Mouse (Mus musculus): Measurements from ENCODE around the gene Pimreg.
A peak's percentile ranks its signal among the peaks of the same experiment; 100 is the strongest.

The Pimreg gene

DNA sequence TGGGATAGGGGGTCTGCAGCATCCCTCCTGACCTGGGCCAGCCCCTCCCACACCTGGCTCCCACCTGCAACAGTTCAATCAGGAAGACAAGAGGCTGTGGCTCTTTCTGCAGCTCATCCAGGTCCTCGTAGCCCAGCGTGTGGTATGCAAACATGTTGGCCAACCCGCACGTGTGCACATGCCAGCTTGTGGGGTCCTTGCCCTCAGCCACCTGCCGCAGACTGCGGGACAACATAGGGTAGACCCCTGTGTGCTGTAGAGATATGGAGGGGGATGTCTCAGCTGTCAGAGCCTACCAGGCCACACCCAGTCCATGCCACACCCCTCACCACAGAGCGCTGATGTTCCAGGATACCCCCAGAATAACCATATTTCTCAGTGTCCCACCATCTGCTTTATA is 10.5 kb upstream of the Pimreg start:
- DNase-seq: no peak

DNA sequence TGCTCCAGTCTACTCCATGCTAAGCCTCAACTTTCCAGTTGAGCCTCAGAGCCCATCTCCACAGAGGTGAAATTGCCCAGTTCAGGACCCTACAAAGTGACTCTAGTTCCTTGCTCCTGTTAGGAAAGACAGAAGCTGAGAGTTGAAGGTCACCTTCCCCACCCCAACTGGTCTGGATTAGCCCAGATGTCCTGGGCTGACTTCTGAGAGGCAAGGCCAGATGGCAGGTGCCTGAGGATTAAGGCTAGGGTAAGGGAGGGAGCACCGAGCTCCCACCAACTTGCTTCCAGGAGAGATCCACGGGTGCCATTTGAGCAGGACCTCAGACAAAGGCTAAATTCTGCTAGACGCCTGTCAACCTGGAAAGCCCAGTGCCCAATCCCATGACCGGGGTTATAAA is 9.7 kb upstream of the Pimreg start:
- DNase-seq: no peak

DNA sequence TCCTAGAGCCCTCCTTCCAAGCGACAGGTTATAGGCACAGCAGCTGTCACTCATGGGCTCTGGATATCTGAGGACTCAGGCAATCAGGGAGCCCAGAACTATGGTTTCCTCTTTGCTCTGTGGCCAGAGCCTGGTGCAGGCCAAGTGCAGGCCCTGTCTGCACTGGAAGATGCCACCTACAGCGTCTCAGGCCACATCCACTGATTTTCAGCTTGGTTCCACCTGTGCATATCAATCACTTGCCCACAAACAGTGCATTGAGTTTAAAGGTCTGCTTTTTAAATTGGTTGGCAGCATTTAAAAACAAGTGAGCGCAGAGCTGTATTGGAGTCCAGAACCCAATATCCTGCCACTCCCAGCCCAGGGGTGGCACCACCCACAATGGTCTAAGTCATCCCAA is 9.2 kb upstream of the Pimreg start:
- no peak for DNase-seq

DNA sequence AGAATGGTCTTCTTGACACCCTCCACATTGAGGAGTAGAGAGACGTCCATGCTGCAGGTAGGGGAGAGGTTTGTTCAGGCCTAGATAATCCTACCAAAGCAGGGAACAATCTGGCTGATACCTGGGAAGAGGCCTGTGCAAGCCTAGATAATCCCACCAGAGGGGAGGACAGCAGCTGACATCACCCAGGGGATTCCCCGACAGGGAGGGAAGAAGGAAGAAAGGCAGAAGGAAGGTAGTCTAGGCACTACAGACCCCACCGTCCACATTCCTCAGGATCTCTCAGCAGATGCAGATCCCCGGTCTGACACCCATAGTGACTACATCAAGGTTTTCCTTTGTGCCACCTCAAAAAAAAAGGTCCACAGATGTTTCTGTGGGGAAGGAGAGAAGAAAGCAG is 4.4 kb upstream of the Pimreg start, which contains the start of gene Aipl1:
Gene Aipl1 (minus strand): TSS at position 101 of the 400 bp plus-strand sequence.
- no peak for DNase-seq

DNA sequence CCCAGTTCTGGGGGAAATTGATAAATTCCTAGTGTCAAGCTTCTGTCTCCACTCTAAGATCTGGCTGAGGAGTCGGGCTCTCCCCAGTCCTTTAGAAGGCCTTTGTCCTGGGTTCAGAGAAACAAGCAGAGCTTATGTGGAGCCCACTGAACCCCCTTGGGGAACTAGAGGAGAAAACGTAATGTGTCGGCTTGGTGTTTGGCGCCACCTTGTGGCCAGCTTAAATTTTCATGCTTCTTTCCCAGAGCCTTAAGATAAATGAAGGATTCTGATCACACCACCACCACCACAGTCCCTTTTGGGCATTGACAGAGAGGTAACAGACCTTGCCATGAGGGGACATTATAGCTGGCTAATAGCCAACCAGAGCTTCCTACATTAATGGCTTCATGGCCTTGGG is 3.8 kb upstream of the Pimreg start:
- DNase-seq: peak; percentile 47 to 85

DNA sequence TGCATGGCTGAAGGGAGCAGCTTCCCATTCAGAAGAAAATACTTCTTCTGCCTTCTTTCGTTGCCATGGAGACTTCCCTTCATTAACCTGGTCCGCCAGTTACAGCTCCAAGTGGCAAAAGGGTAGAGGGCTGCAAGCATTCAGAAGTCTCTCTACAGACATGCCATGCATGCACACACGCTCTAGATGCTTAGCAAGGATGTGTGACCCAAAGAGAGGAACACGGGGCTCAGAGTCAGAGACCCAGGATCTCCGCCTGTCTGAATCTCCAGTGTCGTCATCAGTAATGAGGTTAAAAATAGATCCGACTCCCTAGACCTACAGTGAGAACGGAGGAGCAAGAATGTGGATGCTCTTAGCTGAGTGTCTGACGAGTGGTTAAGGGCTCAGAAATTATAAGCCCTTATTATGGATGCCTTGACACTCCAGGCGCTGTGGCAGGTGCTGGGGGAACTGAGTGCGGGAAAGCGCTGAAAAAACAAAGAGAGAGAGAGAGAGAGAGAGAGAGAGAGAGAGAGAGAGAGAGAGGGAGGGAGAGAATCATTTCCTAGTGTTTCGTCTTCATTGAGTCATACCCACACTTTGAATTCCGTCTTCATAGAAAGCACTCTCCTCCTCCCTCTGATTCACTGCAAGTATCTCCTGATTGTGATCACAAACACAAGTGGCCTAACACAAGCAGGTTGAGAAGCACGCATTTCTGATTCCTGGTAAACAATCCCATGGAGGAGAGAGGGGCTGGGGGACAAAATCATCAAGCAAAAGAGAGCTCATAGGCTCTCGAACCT is 2.0 kb upstream of the Pimreg start:
- DNase-seq: no peak

DNA sequence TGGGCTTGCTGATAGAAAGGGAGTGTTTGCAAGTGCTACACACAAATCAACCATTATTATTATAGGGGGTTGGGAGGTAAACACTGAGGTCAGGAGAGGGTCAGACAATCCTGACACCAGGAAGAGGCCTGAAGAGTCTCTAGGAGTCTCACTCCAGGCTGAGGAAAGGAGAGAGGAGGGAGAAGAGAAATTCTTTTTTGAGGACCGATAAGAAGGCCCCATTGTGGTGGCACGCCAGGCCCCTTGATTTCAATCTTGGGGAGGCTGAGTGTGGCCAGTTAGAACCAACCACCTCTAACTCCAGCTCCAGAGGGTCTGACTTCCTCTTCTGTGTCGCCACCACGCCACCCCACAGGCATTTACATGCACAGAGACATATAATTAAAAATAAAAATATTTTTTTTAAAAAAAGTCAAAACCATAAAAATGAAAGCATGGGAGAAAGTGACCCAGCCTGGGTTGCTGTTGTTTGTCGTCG is 503 bp upstream of the Pimreg start:
- no peak for DNase-seq

DNA sequence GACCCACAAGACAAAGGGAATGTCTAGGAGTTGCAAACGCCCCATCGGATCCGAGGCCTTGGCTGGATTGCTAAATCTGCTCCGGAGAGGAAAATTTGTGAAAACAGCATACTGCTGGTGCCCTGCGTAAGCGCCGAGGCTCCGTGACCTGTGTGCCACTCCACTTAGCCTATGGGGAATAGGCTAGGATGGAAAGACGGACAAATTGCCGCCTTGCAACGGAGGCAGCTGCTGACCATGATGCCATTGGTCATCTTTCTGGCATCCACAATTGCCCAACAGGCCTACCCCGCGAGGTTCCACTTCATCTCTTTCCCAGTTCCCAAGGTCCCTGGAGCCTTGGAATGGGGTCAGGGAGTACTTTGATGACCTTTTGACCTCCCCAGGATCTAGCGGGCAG is 799 bp downstream of the Pimreg start:
- no peak for DNase-seq

DNA sequence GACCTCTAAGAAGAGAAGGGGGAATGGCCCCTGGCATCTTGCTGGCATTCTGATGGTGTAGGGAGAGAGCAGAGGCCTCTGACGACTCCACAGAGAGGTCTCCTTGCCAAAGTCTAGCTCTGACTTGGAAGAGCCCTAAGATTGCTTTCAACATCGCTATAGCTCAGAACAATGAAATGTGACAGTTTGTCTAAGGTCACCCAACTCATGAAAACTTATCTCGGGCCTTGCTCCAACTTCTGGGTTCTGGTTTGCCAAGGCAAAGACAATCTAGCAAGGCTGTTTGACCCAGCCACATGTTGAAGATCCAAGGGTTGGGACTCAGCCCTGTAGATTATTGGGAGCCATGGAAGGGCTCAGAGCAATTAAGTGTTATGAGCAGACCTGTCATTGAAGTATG is 2.4 kb downstream of the Pimreg start:
- no peak for DNase-seq

DNA sequence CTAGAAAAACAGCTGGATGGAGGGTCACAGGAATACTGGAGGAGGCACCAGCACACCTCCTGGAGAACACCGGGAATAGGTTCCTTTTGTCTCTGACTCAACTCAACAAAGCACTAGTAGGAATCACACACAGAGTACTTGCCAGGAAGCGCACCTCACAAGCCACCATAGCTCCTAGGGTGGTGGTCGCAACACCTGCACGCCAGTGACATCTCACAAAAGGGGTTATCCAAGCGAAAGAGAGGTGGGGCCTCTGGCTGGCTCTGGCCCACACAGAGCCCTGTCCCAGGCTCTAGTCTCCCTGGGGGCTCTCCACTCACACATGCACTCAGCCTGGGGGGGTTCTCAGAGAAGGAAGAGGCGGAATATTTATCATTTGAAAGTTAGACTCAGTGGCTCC is 6.9 kb downstream of the Pimreg start:
- no peak for DNase-seq

DNA sequence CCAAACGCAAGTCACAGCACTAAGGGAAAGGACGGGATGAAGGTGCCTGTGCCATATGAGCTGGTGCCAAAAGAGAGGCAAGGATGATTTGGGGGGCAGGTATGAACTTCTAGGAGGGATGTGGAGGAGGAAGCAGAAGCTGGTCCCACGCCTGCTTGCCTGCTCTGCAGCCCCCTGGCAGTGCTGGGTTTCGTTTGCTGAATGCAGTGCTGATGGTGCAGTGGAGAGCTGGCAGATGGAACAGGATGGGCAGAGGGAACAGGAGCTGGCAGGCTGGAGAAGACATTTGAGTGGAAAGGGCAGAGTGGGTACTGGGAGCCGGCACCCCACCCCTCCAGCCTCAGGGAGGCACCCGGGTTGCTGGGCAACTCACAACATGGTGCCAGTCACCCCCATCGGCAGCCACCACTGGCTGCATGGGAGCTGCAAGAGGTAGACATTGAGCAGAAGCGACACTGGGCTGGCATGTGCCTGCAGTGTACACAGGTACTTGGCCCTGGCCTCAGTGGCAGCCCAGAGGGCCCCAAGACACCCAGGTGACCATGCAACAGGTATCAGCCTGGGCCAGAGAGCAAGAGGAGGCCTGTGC is 7.4 kb downstream of the Pimreg start:
- DNase-seq: no peak

DNA sequence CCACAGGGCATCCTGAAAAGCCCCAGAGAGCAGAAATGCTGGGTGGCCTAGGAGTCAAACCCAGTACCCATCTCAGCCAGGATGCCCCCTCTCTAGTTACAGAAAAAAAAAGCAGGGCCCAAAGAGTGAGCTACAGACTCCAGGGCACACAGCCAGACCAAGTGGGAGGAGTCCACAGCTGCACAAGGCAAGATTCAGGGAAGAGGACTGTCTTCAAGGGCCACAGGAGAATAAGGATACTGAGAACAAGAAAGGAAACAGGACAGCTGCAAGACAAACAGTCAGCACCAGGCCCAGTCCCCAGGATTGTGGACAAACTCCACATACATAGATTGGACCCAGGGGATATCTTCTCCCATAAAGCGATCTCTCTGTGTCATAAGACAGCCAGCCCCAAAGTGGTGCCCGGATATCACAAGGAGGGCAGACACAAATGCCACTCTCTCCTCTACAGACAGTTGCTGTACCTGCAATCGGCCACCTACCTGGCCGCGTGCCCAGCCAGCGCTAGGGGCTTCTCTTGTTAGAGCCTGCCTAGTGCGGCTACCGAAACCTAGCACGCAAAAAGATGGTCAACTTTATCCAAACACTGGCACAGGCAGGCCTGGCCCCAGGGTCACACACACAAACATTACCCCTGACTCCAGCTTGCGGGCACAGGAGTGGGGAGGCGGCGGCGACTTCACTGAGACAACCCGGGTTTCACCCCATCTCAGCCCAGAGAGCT is 8.5 kb downstream of the Pimreg start:
- DNase-seq: no peak

DNA sequence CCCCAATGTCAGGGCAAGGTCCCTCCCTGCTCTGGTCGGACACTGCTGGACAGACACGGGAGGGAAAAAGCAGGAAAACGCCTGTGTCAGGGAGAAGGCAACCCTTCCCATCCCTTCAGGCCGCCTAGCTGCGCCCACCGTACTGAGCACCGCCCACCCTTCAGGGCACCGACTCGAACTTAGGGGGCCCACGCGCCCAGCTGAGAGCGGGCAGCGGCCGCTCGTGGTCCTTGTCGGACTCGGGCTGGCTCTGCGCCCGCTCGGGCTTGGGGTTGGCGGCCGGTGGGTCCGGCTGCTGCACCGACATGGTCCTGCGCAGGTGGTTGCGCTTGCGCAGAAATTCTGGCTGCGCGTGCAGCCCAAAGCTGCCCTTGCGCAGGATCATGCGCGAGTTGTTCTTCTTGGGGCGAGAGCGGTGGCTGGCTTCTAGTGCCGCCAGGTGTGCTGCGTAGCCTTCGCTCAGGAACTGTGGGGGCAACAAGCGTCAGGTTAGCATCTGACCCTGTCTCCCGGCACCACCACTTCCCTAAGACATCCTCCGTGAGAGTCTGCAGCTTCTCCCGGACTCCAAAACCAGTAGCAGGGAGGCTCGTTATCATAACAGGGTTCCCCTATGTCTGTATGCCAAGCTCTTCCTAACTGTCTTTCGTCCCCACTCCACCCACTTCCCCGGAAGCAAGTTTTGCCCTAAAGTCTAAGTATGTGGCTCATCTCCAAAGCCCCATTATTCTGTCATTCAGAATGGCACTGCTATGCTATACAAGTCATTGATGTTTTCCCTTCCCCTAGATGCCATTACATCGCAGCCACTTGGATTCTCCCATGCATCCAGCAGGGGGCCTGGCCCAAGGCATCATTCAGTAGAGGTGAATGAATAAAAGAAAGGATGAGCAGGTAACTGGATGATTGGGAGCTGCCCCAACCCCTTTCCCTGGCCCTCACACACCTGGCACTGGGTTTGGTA is 9.3 kb downstream of the Pimreg start:
- DNase-seq: peak in 1 of 2 experiments; percentile 28

DNA sequence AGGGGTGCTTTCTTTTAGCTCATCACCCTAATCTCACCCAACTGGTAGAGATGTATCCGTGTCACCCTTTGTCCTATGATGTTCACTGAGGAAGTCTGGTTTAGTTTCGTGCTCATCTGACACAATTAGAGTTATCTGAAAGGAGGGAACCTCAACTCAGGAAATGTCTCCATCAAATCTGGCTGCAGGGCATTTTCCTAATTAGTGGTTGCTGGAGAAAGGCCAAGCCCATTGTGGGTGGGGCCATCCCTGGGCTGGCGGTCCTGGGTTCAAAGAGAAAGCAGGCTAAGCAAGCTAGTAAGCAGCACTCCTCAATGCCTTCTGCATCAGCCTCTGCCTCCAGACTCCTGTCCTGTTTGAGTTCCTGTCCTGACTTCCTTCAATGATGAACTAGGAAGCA is 10.4 kb downstream of the Pimreg start:
- DNase-seq: no peak

DNA sequence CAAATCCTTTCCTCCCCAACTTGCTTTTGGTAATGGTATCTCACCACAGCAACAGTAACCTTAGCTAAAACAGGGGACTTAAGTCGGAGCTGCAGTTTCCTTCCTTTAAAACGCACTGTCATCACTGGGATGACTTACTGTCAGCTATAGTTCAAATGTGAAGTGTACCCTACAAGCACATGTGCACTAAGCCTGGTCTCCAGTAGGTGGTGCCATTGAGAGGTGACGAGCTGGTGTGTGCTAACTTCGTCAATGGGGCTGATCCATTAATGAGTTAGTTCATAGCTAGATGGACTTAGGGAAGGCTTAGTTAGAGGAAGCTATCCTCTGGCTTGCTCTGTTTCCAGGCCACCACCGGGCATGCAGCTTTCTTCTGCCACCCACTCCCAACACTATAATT is 10.8 kb downstream of the Pimreg start:
- DNase-seq: peak; percentile 63 to 86

DNA sequence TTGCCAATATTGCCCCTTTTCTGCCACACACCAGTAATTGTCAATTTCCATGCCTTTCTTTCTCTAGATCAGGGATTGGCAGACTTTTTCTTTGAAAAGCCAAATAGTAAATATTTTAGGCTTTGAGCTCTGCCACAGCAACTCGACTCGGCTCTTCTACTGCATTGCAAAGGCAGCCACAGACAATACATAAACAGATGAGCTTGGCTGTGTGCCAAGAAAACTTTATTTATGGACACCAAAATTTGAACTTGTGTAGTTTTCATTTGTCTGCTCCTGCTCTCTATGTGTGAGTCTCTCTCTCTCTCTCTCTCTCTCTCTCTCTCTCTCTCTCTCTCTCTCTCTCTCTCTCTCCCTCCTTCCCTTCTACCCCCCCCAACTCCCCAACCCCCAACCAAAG is 13.3 kb downstream of the Pimreg start:
- DNase-seq: no peak

DNA sequence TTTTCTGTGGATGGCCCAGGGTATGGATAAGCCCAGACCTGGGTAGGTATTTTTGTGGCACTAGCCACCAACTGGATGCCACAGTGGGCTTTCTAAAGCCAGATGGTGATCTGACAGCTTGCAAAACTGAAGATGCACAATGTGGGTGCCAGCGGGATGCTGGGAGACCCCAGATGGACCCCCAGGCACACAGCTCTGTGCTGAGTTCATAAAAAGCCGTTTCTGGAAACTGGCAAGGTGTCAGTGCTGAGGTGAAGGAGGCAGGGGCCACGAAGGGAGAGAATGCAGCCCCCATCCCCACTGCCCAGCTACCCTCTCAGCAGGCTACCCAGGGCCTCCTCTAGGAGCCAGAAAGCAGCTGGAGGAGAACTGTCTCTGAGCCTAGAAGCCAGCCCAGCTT is 15.3 kb downstream of the Pimreg start:
- DNase-seq: no peak

DNA sequence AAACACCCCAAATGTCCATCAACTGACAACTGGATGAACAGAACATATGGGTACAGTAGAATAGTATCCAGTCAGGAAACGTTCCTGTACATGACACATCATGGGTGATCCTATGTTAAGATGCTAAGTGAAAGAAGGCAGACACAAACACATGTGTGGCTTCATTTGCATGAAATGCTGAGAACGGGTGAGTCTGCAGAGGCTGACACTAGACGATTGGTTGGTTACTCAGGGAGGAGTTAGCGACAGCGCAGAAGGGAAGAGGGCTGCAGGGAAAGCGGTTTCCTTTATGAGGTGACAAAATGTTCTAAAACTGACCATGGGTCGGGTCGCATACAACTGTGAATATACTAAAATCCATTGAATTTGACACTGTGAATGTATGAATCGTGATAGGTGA is 18.6 kb downstream of the Pimreg start:
- DNase-seq: no peak

DNA sequence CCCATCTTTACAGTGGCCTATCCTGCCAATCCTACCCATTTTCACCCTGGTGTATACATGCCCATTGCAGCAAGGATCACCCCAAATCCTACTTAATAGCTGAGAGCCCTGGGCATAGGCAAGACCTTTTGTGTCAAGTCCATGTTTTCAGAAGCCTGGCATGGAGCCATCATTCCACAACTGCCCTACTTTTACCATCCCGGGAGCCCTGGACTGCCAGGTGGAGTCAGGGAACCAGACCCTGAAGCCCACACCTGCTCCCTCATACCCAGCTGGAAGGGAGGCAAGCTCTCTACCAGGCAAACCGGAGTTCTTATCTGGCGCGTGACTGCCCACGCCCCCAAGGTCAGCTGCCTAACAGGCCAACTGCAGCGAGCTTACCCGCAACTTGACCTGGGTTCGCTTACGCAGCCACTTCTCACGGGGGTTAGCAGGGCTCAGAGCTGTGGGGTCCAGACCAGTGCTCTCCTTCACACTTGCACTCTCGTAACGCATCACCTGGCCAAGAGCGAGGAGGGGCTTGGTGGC is 19.3 kb downstream of the Pimreg start:
- no peak for DNase-seq

DNA sequence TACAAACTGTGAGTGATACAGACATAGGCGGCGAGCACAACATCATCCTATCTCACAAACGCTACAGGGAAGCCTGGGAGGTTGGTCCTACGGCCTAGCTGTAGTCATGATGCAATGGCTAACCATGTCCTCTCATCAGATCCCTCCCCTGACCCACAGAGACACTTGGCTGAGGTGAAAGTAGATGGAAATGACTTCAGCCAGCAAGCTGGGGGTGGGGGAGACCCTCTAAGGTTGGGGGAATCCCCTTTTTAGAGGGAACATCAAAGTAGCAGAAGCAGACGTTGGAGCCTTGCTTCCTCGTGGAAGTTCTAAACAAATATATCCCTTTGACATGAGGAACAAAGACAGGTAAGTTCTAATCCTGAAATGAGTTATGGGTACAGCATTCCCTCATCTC is 22.6 kb downstream of the Pimreg start:
- no peak for DNase-seq

DNA sequence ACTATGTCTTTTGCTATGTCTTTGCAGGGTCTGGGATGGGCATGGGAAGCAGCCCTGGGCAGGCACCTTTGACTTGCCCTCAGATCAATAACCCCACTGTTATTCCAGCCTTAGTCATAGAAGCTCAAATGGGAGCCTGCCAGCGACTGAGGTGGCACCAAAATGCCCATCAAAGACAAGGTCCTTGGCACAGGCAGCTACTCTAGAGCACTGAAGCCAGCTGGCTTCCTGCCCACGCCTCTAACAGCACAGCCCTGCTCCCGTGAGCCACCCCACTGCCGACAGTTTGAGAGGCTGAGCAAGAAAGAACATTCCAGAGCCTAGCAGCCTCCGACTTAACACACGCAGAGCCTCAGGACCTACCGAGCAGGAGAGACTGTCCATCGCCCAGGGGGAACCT is 23.3 kb downstream of the Pimreg start:
- peak; percentile 41 to 64 for DNase-seq

DNA sequence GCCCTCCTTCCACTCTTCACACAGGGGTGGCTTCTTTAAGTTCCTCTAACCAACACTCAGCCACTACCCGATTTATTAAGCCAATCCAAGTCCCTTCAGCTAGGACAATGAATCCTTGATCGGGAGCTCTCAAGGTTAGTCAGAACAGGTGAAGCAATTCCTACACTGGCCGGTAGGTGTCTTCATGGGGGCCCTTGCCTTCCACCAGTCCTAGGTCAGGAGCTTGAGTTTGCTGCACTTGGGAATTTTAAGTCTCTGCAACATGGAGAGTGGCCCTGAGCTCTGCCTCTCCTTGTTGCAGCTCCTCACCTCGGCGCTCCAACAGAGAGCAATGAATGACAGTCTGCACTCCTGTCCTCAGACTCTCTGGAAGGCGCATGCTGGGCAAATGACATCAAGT is 24.5 kb downstream of the Pimreg start:
- DNase-seq: peak; percentile 25 to 71
